In genomic region chr9:106891341-106891741, GRCm38 (mm10) we compare ENCODE assay signal across 8 mouse cellular contexts. TPM values are rescaled to one million over a fixed set of nuclear protein-coding genes. Genes with fewer than 3 reads are reported as not detected.
A peak's percentile ranks its signal among the peaks of the same experiment; 100 is the strongest.
DNase-seq lines count a peak whose midpoint lies in the region; ATAC-seq lines count a peak whose summit lies in the region.

No protein-coding gene starts in this region.

- H3K4me2 ChIP-seq in lung, embryonic 15.5 days = peak overlapping the region; percentile 56
- peak overlapping the region; percentile 66 for H3K4me2 ChIP-seq in intestine, embryonic 14.5 days (ENCODE audit: low read length)
- peak overlapping the region; percentile 76 for H3K4me2 ChIP-seq in neural tube, embryonic 13.5 days

- no peak for DNase-seq in lung, postnatal 10 days
- DNase-seq in embryo, embryonic 10.5 days (ENCODE audit: low spot score) = peak; percentile 57
- DNase-seq in intestine, embryonic 14.5 days (ENCODE audit: low spot score) = no peak
- DNase-seq in adrenal gland, postnatal 10 days = no peak
- DNase-seq in thymus, postnatal 10 days (ENCODE audit: low spot score in 2 of 2) = no peak
- no peak for DNase-seq in cerebellum, adult 8-10 months

- peaks cover 24% of the 10 kb centered on the region for H3K36me3 ChIP-seq in lung, embryonic 15.5 days
- H3K36me3 ChIP-seq in intestine, embryonic 14.5 days (ENCODE audit: control insufficient read depth, insufficient read depth, low read length) = peaks cover 28% of the 10 kb centered on the region
- peaks cover 46% of the 10 kb centered on the region for H3K36me3 ChIP-seq in neural tube, embryonic 13.5 days

- no peaks in the 10 kb centered on the region for H3K27me3 ChIP-seq in lung, embryonic 15.5 days
- no peaks in the 10 kb centered on the region for H3K27me3 ChIP-seq in intestine, embryonic 14.5 days (replicated peaks; ENCODE audit: control insufficient read depth, insufficient read depth, low read length)
- no peaks in the 10 kb centered on the region for H3K27me3 ChIP-seq in neural tube, embryonic 13.5 days

- under 1% methylated on average over 17 of the region's 17 CpGs for WGBS in lung, embryonic 15.5 days
- 0% methylated on average over 17 of the region's 17 CpGs for WGBS in intestine, embryonic 14.5 days
- WGBS in neural tube, embryonic 13.5 days = under 1% methylated on average over 17 of the region's 17 CpGs

- H3K4me1 ChIP-seq in lung, embryonic 15.5 days = peaks cover 43% of the 10 kb centered on the region
- peaks cover 14% of the 10 kb centered on the region for H3K4me1 ChIP-seq in intestine, embryonic 14.5 days (replicated peaks; ENCODE audit: control insufficient read depth, insufficient read depth, low read length)
- peaks cover 49% of the 10 kb centered on the region for H3K4me1 ChIP-seq in neural tube, embryonic 13.5 days (replicated peaks)

- H3K4me3 ChIP-seq in lung, embryonic 15.5 days = peak overlapping the region; percentile 91
- peak overlapping the region; percentile 72 for H3K4me3 ChIP-seq in intestine, embryonic 14.5 days (ENCODE audit: low read depth, low read length)
- H3K4me3 ChIP-seq in neural tube, embryonic 13.5 days = peak overlapping the region; percentile 72

- peak overlapping the region; percentile 85 for H3K27ac ChIP-seq in lung, embryonic 15.5 days
- H3K27ac ChIP-seq in intestine, embryonic 14.5 days (ENCODE audit: low read depth) = peak overlapping the region; percentile 81
- peak overlapping the region; percentile 93 for H3K27ac ChIP-seq in neural tube, embryonic 13.5 days (replicated peaks)

- no peak for ATAC-seq in lung, embryonic 15.5 days (ENCODE audit: borderline replicate concordance, extremely low read depth, low FRiP score, low TSS enrichment)
- no peak for ATAC-seq in intestine, embryonic 14.5 days (replicated peaks; ENCODE audit: low FRiP score, low TSS enrichment, low read depth)
- no peak for ATAC-seq in neural tube, embryonic 13.5 days (ENCODE audit: low read depth)

- no peaks in the 10 kb centered on the region for H3K9me3 ChIP-seq in lung, embryonic 15.5 days
- no peaks in the 10 kb centered on the region for H3K9me3 ChIP-seq in intestine, embryonic 14.5 days (ENCODE audit: control insufficient read depth, low read length)
- no peaks in the 10 kb centered on the region for H3K9me3 ChIP-seq in neural tube, embryonic 13.5 days

- peak overlapping the region; percentile 92 for H3K9ac ChIP-seq in lung, embryonic 15.5 days
- peak overlapping the region; percentile 83 for H3K9ac ChIP-seq in intestine, embryonic 14.5 days (ENCODE audit: low read length)
- peak overlapping the region; percentile 85 for H3K9ac ChIP-seq in neural tube, embryonic 13.5 days

RNA-seq across cellular contexts. Expression of gene Manf, which starts 0.4 kb away (rescaled TPM):
- 269 and 298 TPM in 2 replicates for polyA plus RNA-seq in lung, embryonic 15.5 days (2015; fragmentation: Nextera tagmentation; extraction: Ambion mirVana)
- polyA plus RNA-seq in intestine, embryonic 14.5 days (2014; fragmentation: Nextera tagmentation; extraction: Ambion mirVana) = 214 and 260 TPM in 2 replicates
- polyA plus RNA-seq in neural tube, embryonic 13.5 days (2015; fragmentation: Nextera tagmentation; extraction: Ambion mirVana) = 231 and 303 TPM in 2 replicates
- 100 to 1,000 TPM; 178 to 231 TPM for total RNA-seq in adrenal gland, postnatal 10 days (2021)

RNA-seq across cellular contexts. Expression of gene Rbm15b, which starts 4.1 kb away (rescaled TPM):
- polyA plus RNA-seq in lung, embryonic 15.5 days (2015; fragmentation: Nextera tagmentation; extraction: Ambion mirVana) = 10.7 and 11.5 TPM in 2 replicates
- polyA plus RNA-seq in intestine, embryonic 14.5 days (2014; fragmentation: Nextera tagmentation; extraction: Ambion mirVana) = 14.8 and 16.1 TPM in 2 replicates
- 17.8 and 19.6 TPM in 2 replicates for polyA plus RNA-seq in neural tube, embryonic 13.5 days (2015; fragmentation: Nextera tagmentation; extraction: Ambion mirVana)
- total RNA-seq in adrenal gland, postnatal 10 days (2021) = 10 to 100 TPM; 25.6 to 26.2 TPM
